Mouse (Mus musculus) hindbrain, embryonic 10.5 days (tissue): ENCODE results near the gene H1foo. TPM values are rescaled to one million over a fixed set of nuclear protein-coding genes. Genes with fewer than 3 reads are reported as not detected.

Experiments used
- DNase-seq: peaks from one replicate; pipeline ENCODE4 v3.0.0-alpha.2; 2017; ENCODE audit warnings: low spot score
- H3K27ac ChIP-seq: fragments of 300-500 bp; sonication (generic); 2 replicates; pipeline ENCODE4 v1.5.1; 2016; ENCODE audit warnings: mild to moderate bottlenecking, moderate library complexity
- H3K27me3 ChIP-seq: fragments of 300-500 bp; sonication (generic); 2 replicates; pipeline ENCODE4 v1.6.1; 2016; ENCODE audit warnings: mild to moderate bottlenecking; ENCODE audit not compliant: poor library complexity, insufficient read depth, severe bottlenecking
- H3K36me3 ChIP-seq: fragments of 300-500 bp; sonication (generic); 2 replicates; pipeline ENCODE4 v1.6.1; 2016; ENCODE audit warnings: mild to moderate bottlenecking, moderate library complexity
- H3K4me1 ChIP-seq: fragments of 300-500 bp; sonication (generic); replicated peaks from 2 replicates; pipeline ENCODE4 v1.6.1; 2016; ENCODE audit warnings: mild to moderate bottlenecking
- H3K4me3 ChIP-seq: fragments of 300-500 bp; sonication (generic); 2 replicates; pipeline ENCODE4 v1.5.1; 2016; ENCODE audit warnings: mild to moderate bottlenecking, moderate library complexity
- H3K9me3 ChIP-seq: fragments of 300-500 bp; sonication (generic); 2 replicates; pipeline ENCODE4 v1.6.1; 2016; ENCODE audit warnings: mild to moderate bottlenecking, moderate library complexity
- WGBS: fragments of 180-500 bp; shearing (Covaris S2); methylation state at CpG from one replicate; pipeline ENCODE4 v1.1.7; 2016; 5-methylcytosine and 5-hydroxymethylcytosine counted together
- polyA plus RNA-seq: library from polyadenylated mRNA; unstranded; fragments of >200 nt; fragmentation: Nextera tagmentation; extraction: Ambion mirVana; gene quantifications from 2 replicates; pipeline ENCODE4 v1.2.1, GENCODE M21; 2016

H1foo gene
- polyA plus RNA-seq, 1 experiment from 2014 or later, result not detected

DNA sequence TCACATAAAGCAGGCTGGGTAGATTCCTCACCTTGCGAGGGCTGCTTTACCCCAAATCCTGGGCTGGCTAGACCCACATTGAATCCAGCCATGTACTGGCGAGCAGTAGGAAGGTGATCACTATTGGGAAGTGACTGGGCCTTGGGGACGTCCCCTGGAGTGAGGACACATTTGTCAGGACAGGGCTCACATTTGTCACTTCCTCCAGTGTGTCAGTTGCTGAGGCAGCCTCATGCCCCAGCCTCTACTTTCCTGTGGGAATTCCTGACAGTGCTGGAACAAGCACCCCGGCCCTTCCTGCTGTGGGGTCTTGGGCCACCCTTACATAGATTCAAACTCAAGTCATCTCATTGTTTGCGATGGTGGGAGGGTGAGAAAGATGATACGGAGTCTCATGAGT is 33.0 kb upstream of the H1foo start:
- no peak for DNase-seq
- Histone ChIP-seq H3K4me3 (no peak overlapping the region), H3K9me3 (no peaks in the 10 kb centered on the region), H3K27ac (no peak overlapping the region), H3K36me3 (peaks cover 48% of the 10 kb centered on the region), H3K4me1 (peaks cover 32% of the 10 kb centered on the region), H3K27me3 (no peaks in the 10 kb centered on the region)
- WGBS, result 77% methylated on average over 6 of the region's 6 CpGs

DNA sequence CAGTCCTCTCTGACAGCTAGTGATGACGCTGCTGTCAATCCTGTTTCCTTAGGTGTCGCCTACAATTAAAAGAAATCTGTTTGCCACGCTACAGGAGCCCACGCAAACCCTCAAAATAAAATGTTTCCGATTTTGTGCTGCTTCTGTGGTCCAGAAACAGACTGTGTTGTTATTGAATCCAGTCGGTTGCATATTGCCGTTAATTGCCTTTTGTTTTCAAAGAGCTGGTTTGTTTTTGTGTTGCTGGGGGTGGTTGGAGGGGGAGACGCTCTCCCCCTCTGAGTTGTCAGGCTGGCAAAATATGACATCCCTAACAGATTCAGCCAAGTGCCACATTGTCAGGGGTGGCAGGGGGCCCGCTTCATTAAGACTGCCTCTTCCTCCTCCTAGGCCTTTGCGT is 31.3 kb upstream of the H1foo start:
- no peak overlapping the region for H3K27ac ChIP-seq
- H3K4me3 ChIP-seq, result no peak overlapping the region
- peaks cover 27% of the 10 kb centered on the region for H3K4me1 ChIP-seq
- no peaks in the 10 kb centered on the region for H3K27me3 ChIP-seq
- WGBS, result 88% methylated on average over 10 of the region's 10 CpGs
- no peaks in the 10 kb centered on the region for H3K9me3 ChIP-seq
- H3K36me3 ChIP-seq, result peaks cover 48% of the 10 kb centered on the region
- DNase-seq, result no peak

DNA sequence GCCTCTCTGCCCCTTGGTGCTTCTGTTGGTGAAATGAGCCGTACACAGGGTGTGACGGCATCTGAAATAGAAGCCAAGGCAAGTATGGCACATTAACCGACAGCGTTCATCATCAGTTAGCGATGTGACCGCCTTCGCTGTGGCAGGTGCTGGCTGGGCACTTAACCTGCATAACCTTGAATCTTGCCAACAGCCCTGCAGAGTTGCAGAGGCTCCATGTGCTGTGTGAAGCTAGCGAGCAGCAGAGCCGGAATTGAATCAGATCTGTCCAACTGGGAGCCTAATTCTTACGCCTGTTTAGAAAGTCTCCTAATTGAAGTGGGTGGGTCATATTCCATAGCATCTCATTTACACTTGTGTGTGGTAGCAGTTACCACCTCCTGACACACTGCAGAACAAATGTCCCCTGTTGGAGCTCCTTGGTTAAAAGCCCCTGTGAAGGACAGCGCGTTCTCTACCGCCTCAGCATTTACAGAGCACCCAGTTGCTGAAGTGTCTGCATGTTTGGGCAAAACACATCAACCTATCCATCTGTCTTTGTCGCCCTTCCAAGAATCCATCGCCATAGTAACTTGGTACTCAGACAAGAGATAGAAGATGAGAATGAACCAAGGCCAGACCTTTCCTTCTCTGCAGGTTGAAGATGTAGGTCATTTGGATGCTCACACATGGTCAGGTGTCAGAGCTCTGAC is 30.1 kb upstream of the H1foo start:
- Histone ChIP-seq H3K27me3 (no peaks in the 10 kb centered on the region), H3K27ac (no peak overlapping the region), H3K4me3 (no peak overlapping the region), H3K36me3 (peaks cover 51% of the 10 kb centered on the region), H3K9me3 (no peaks in the 10 kb centered on the region), H3K4me1 (peaks cover 15% of the 10 kb centered on the region; the same call in 1 of the 2 replicates)
- 93% methylated on average over 15 of the region's 15 CpGs for WGBS
- no peak for DNase-seq

DNA sequence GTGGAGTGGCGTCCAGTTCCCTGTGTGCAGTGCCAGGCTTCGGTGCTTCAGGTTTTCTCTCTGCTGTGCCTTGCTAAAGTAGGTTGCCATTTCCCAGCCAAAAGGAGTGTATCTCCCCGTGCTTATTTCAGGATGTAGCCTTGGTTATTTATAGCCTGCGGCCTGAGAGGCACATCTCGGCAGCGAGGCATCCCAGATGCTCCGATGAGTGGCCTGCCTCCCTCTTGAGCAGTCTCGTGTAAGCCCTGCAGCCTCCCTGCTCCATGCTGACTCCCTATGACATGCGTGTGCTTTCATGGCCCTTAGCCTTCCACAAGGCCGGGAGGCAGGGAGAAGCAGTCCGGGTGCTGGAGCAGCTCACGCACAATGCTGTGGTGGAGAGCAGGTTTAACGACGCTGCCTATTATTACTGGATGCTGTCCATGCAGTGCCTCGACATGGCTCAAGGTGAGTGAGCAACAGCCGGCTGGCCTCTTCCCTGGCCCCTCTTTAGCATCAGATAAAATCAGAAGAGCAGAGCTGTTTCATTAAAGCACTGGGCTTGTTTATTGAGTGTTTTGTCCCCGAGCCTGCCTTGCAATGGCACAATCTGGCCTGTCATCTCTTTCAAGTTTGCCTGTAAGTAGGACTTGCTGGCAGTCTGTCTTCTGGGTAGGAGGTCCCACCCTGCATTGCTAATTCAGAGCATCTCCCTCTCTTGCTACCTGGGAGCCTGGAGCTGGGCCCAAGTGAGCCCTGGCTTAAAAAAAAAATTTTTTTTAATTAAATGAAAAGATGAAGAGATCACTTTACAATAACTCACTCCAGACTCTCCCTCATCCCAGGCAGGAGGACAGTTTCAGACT is 28.9 kb upstream of the H1foo start:
- Histone ChIP-seq H3K4me3 (no peak overlapping the region), H3K4me1 (0 out of 2 replicates have a peak, but pooled peaks cover 10% of the 10 kb centered on the region), H3K36me3 (peaks cover 46% of the 10 kb centered on the region), H3K27ac (no peak overlapping the region), H3K27me3 (no peaks in the 10 kb centered on the region), H3K9me3 (no peaks in the 10 kb centered on the region)
- DNase-seq, result no peak
- 85% methylated on average over 17 of the region's 17 CpGs for WGBS

DNA sequence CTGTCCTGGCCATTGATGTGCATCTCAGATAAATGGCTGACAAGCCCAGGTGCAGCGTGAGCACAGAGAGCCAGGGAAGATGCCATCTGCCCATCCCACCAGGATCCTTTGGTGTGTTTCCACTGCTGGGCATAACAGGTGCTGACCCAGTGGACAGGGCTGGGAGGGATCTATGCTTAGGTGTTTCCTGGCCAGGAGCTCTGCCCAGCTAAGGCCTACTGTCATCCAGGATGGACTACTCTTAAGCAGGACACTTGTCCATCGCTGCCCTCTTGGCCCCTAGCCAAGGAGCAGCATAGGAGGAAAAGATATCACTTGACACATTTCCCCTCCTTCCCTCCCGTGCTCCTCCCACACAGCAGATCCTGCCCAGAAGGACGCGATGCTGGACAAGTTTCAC is 28.1 kb upstream of the H1foo start:
- 0 out of 2 replicates have a peak, but pooled peaks cover 9% of the 10 kb centered on the region for H3K4me1 ChIP-seq
- 89% methylated on average over 5 of the region's 5 CpGs for WGBS
- no peak for DNase-seq
- no peaks in the 10 kb centered on the region for H3K27me3 ChIP-seq
- H3K4me3 ChIP-seq, result no peak overlapping the region
- H3K9me3 ChIP-seq, result no peaks in the 10 kb centered on the region
- peaks cover 44% of the 10 kb centered on the region for H3K36me3 ChIP-seq
- H3K27ac ChIP-seq, result no peak overlapping the region

DNA sequence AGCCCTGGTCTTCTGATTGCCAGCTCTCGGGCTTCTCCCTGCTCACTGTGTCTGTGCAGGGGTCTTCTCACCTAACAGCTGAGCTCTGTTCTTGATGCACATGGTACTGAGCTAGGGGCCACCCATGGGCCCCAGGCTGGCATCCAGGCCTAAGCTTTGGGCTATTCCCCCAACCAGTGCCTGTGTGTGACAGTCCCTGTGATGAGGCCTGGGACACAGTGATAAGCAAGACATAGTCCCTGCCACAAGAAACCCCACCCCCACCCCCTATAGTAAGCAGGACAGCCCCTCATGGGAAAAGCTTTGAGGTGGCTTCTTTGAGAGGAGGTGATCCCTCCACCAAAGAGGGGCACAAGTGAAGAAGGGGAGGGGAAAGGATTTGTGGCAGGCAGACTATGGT is 26.1 kb upstream of the H1foo start:
- DNase-seq, result no peak
- WGBS, result 83% methylated on average over 1 of the region's 1 CpGs
- Histone ChIP-seq H3K27me3 (no peaks in the 10 kb centered on the region), H3K4me1 (0 out of 2 replicates have a peak, but pooled peaks cover 10% of the 10 kb centered on the region), H3K9me3 (no peaks in the 10 kb centered on the region), H3K4me3 (no peak overlapping the region), H3K36me3 (peaks cover 44% of the 10 kb centered on the region), H3K27ac (peak overlapping the region; percentile 53; the same call in 1 of the 2 replicates)

DNA sequence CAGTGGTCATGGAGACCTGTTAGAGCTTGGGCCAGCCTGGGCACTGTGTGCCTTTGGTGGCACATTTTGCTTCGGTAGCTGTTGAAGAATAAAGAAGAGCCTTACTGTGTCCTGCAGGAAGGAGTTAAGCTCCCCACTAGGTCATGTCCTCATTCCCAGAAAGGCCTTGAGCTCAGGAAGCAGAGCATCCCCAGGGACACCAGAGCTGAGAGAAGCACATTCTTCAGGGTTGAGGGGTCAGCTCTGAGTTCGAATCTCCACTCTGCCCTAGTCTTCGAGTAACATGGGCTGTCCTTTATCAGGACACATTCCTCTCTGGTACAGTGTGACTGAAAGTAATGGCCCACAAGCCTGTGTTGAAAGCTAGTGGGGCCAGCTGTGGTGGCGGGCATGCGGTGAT is 24.9 kb upstream of the H1foo start:
- Histone ChIP-seq H3K27me3 (no peaks in the 10 kb centered on the region), H3K9me3 (no peaks in the 10 kb centered on the region), H3K36me3 (peaks cover 39% of the 10 kb centered on the region), H3K4me1 (peaks cover 23% of the 10 kb centered on the region), H3K27ac (no peak overlapping the region), H3K4me3 (no peak overlapping the region)
- no peak for DNase-seq
- 87% methylated on average over 5 of the region's 5 CpGs for WGBS

DNA sequence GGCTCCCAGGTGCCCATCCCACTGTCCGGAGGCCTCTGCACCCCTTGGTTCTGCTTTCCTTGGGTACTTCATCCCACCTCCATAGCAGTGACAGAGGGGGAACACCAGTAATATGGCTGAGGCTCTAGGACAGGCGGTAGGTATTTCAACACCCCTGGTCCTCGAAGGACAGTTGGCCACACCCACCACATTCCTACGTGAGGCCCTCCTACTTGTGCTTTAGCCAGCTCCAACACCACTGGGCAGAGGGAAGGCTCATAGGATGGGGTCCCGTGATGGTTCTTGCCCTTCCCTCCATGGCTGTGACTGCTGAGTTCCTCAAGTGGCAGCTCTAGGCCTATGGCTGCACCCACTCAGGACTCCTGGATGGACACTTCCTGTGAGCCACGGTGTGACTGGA is 19.9 kb upstream of the H1foo start:
- Histone ChIP-seq H3K4me3 (no peak overlapping the region), H3K27ac (peak overlapping the region; percentile 47; the same call in 1 of the 2 replicates), H3K9me3 (no peaks in the 10 kb centered on the region), H3K36me3 (peaks cover 17% of the 10 kb centered on the region), H3K4me1 (peaks cover 41% of the 10 kb centered on the region), H3K27me3 (no peaks in the 10 kb centered on the region)
- no peak for DNase-seq
- 48% methylated on average over 6 of the region's 6 CpGs for WGBS

DNA sequence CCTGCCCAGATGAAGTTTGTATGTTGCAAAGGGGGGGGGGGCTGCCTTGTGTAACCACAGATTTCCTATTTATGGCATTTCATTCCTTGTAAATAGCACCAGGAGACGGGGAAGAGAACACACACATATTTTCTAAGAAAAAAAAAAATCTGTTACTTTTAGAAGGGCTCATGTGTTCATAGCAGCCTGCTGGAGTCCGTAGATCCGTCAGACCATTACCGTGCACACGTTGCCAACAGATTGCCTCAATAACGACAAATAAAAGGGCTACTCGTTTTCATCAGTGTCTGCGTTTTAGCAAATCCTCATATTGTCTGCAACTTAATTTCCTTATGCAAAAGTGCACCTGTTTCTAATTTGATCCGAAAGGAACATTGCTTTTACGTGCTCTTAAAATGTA is 18.3 kb upstream of the H1foo start:
- Histone ChIP-seq H3K27ac (no peak overlapping the region), H3K9me3 (no peaks in the 10 kb centered on the region), H3K27me3 (no peaks in the 10 kb centered on the region), H3K4me1 (peaks cover 51% of the 10 kb centered on the region), H3K4me3 (no peak overlapping the region), H3K36me3 (peaks cover 11% of the 10 kb centered on the region; the same call in 1 of the 2 replicates)
- WGBS, result 86% methylated on average over 10 of the region's 10 CpGs
- DNase-seq, result no peak

DNA sequence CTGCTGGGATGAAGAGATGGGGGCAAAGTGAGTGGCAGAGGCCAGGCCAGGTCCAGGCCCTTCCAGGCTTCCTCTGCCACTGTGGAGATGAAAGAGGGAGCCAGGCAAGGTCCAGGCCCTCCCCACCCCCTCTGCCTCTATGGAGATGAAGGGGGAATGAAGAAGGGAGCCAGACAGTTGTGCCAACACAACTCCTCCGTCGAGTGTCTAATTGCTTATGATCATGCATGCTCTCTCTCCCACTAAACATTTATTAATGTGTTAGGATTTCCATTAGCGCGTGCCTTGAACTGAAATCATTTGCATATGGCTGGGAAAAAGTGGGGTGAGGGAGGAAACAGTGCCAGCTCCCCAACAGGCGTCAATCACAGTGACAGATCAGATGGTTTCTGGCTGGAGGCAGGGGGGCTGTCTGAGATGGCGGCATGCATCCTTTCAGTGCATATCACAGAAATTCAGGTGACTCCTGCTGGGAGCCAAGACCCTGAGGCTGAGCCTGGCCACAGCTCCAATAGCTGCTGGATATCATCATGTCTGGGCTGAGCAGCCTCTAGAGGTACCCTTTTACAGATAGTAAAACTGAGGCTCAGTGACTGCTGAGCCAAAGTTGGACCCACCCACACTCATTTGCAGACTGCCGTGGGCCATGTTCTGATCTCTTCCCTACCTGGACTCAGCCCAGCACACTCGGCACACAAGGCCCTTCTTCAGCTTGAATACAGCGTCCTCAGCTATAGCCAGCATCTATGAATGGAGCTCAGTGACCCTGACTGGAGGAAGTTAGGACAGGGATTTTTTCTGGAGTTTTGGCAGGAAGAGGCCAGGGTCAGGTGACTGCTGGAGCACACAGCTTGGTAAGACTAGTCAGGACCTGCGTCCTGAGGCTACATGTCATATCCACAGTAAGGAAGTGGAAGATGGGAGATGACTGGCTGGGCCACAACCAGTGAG is 17.2 kb upstream of the H1foo start:
- peak overlapping the region; percentile 35 for H3K27ac ChIP-seq
- H3K4me1 ChIP-seq, result peaks cover 51% of the 10 kb centered on the region
- H3K9me3 ChIP-seq, result no peaks in the 10 kb centered on the region
- no peak overlapping the region for H3K4me3 ChIP-seq
- DNase-seq, result no peak
- peaks cover 11% of the 10 kb centered on the region; the same call in 1 of the 2 replicates for H3K36me3 ChIP-seq
- WGBS, result 84% methylated on average over 10 of the region's 10 CpGs
- no peaks in the 10 kb centered on the region for H3K27me3 ChIP-seq

DNA sequence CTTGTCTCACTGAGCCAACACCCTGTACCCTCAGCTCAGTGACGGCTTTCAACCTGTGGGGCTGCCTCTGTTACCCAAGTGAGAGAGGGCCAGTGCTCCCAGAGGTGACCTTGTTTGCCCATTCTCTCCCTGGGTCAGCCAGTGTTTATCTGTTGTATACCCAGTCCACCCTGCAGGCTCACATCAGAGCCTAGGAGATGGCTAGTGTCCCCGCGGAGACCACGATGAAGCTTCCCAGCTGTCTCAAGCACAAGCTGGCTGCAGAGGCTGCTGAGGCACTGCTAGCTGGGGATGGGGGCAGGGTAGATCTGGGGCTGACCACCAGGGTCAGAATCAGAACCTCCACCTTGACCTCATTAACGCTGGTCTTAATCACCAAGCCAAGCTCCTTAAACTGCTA is 14.7 kb upstream of the H1foo start:
- Histone ChIP-seq H3K36me3 (no peaks in the 10 kb centered on the region), H3K27me3 (no peaks in the 10 kb centered on the region), H3K4me3 (no peak overlapping the region), H3K27ac (peak overlapping the region; percentile 67), H3K4me1 (peaks cover 36% of the 10 kb centered on the region), H3K9me3 (no peaks in the 10 kb centered on the region)
- 59% methylated on average over 5 of the region's 5 CpGs for WGBS
- no peak for DNase-seq

DNA sequence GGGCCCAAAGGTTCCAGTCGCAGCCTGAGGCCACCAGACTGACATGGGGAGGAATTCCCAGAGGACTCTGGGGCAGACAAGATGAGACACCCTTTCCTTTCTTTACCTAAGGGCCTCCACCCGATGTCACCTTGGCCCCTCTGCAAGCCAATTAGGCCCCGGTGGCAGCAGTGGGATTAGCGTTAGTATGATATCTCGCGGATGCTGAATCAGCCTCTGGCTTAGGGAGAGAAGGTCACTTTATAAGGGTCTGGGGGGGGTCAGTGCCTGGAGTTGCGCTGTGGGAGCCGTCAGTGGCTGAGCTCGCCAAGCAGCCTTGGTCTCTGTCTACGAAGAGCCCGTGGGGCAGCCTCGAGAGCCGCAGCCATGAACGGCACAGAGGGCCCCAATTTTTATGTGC is 13.1 kb upstream of the H1foo start, which contains the start of gene Rho:
Gene Rho, plus strand, starts transcription at position 110 of the 400 bp plus-strand sequence.
- Histone ChIP-seq H3K27ac (no peak within 1 kb of the TSS; the same call in 1 of the 2 replicates), H3K9me3 (no peaks in the 10 kb centered on the region), H3K4me1 (peaks cover 32% of the 10 kb centered on the region), H3K4me3 (no peak within 1 kb of the TSS), H3K36me3 (no peaks in the 10 kb centered on the region), H3K27me3 (no peaks in the 10 kb centered on the region)
- no peak for DNase-seq
- 91% methylated on average over 14 of the region's 14 CpGs for WGBS
